Mouse (Mus musculus): ENCODE results near the gene D830030K20Rik.
"Not testable (repeated sequence)": the region's sequence is repeated elsewhere in the genome, so short reads cannot be mapped to it uniquely, and the experiment has no call there.

D830030K20Rik gene

DNA sequence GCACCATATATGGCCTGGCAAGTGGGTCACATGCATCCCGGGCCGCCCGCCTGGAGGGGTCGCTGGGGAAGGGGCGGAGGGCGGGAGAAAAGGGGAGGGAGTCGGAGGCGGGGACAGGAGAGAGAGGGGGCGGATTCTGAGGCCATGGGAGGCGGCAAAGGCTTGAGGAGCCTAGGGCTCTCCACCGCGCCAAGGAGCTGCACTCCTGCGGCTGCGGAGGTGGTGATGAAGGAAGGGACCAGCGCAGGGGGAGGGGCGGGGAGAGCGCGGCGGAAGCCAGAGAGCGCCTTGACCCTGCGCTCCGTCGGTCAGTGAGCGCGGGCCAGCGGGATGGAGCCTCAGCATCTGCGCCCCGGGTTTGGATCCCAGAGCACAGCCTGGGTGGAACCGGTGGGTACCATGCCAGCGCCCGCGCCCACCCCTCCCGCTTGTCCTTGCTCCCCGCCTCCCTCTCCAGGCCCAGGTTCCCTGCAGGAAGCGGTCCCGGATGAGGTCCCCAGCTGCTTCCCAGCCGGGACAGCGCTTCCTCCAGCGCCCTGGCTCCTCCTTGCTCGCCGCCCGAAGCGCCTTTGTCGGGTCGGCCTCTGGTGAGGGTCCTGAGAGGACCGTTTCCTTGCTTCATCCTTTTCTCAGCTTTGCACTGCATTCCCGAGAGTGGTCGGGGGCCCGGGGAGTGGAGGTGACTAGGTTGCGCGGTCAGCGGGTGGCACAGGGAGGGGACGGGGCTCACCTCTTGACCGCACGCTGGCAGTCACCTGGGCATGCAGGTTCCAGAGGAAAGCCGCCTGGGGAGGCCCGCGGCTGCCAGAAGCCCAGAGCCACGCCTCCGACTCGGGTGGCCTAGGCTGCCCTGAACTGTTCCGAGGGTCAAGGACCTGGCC lies at the start of gene D830030K20Rik:
Gene D830030K20Rik (plus strand): TSS at position 217 of the 881 bp plus-strand sequence.
- DNase-seq (ENCODE audit: low spot score in 2 of 2): not testable (repeated sequence)

DNA sequence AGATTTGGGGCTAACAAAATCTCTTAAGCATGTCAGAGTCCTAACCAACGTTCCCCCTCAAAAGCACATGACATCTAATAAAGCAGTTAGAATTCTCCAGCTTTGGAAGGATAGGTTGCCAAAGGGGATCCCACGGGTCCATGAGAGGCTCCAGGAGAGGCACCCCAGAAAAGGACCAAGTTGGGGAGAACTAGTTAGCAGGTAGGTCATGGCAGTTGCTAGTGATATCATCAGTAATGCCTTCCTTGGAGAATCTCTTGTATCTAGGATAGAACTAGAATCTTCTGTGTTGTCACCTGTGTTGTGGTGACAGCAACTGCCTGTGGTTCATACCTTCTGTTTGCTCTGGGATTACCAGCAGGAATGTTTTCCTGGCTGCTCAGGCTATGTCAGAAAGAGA lies 20.3 kb upstream of the D830030K20Rik start, which contains the start of gene Gm5795:
Gene Gm5795 (plus strand): TSS at position 301 of the 400 bp plus-strand sequence.
- not testable (repeated sequence) for DNase-seq (ENCODE audit: low spot score in 2 of 2)

DNA sequence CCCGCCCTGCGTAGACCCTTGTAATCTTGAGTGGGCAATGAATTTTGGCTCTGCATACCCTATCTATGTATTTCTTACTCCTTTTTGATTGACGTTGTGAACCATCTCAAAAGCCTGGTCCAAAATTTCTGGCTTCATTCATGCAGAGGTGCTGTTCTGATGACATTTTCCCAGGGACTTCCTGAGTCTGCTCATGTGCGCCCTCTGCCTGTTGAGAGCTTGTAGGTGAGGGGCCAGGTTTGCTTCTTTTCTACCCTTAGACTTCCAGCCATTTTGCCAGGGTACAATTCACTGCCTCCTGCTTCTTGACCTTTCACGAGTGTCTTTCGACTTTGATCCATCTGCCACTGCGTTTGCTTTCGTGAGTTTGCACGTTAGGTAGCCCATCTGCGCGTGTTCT lies 1.1 kb downstream of the D830030K20Rik start:
- not testable (repeated sequence) for DNase-seq (ENCODE audit: low spot score in 2 of 2)

GRCm38 (mm10) chr14:3262531-3262930 lies 54.2 kb downstream of the D830030K20Rik start:
- DNase-seq (ENCODE audit: low spot score in 2 of 2): peak in 1 of 2 experiments; percentile 2
